Mouse (Mus musculus) MEL (cell line): ENCODE results near the gene Ephb2. TPM values are rescaled to one million over a fixed set of nuclear protein-coding genes. Genes with fewer than 3 reads are reported as not detected.
A peak's percentile ranks its signal among the peaks of the same experiment; 100 is the strongest.

ENCODE experiments used
- DNase-seq: peaks from one replicate; pipeline ENCODE4 v3.0.0; 2011; ENCODE audit warnings: low read depth, low spot score
- H3K27ac ChIP-seq: 2 replicates; pipeline ENCODE4 v1.5.1; 2012; ENCODE audit warnings: low read depth, mild to moderate bottlenecking, control low read depth, low read length, moderate library complexity; ENCODE audit not compliant: control insufficient read depth
- H3K27me3 ChIP-seq, 2 experiments: fragments of 150-350 bp in 1 of 2; sonication (generic) in 1 of 2; 2 replicates each; pipeline ENCODE4 v1.6.1; 2012; ENCODE audit warnings: low read length in 2 of 2, mild to moderate bottlenecking in 2 of 2, improper control_type of control experiment in 1 of 2, moderate library complexity in 1 of 2; ENCODE audit not compliant: insufficient read depth in 2 of 2, control insufficient read depth in 1 of 2
- H3K36me3 ChIP-seq, 2 experiments: 2 replicates each; pipeline ENCODE4 v1.6.1; 2012 to 2014; ENCODE audit warnings: low read length in 2 of 2, improper control_type of control experiment in 1 of 2, inconsistent platforms in 1 of 2, mild to moderate bottlenecking in 1 of 2; ENCODE audit not compliant: insufficient read depth in 2 of 2, control insufficient read depth in 1 of 2
- H3K4me1 ChIP-seq, 2 experiments: fragments of 150-350 bp in 1 of 2; sonication (generic) in 1 of 2; 2 replicates each; pipeline ENCODE4 v1.6.1; 2012; ENCODE audit warnings: low read length in 2 of 2, improper control_type of control experiment in 1 of 2, mild to moderate bottlenecking in 1 of 2; ENCODE audit not compliant: insufficient read depth in 2 of 2, control insufficient read depth in 1 of 2
- H3K4me3 ChIP-seq, 2 experiments: fragments of 150-350 bp in 1 of 2; sonication (generic) in 1 of 2; 2 replicates each; pipeline ENCODE4 v1.5.1; 2012; ENCODE audit warnings: low read depth in 2 of 2, low read length in 2 of 2, mild to moderate bottlenecking in 2 of 2, moderate library complexity in 2 of 2, control low read depth in 1 of 2, improper control_type of control experiment in 1 of 2; ENCODE audit not compliant: control insufficient read depth in 1 of 2, insufficient read depth in 1 of 2
- H3K79me2 ChIP-seq: 2 replicates; pipeline ENCODE4 v1.6.1; 2012; ENCODE audit warnings: mild to moderate bottlenecking, low read length, moderate library complexity; ENCODE audit not compliant: control insufficient read depth, poor library complexity, insufficient read depth
- H3K9ac ChIP-seq: 2 replicates; pipeline ENCODE4 v1.6.1; 2012; ENCODE audit warnings: low read depth, mild to moderate bottlenecking, control low read depth, low read length, moderate library complexity; ENCODE audit not compliant: control insufficient read depth, poor library complexity, severe bottlenecking
- H3K9me3 ChIP-seq: fragments of 150-350 bp; sonication (generic); replicated peaks from 2 replicates; pipeline ENCODE4 v1.6.1; 2012; ENCODE audit warnings: mild to moderate bottlenecking, low read length, improper control_type of control experiment, moderate library complexity; ENCODE audit not compliant: insufficient read depth
- CHD2 ChIP-seq: IDR thresholded peaks from 2 replicates; pipeline ENCODE4 v1.6.1; 2011; ENCODE audit warnings: low read length, improper control_type of control experiment
- CTCF ChIP-seq, 3 experiments: IDR thresholded peaks in 2 of 3; conservative IDR thresholded peaks in 1 of 3; 2 replicates each; pipeline ENCODE4 v1.5.1; 2011 to 2012; ENCODE audit warnings: low read length in 3 of 3, low read depth in 2 of 3, mild to moderate bottlenecking in 2 of 3, improper control_type of control experiment in 1 of 3, inconsistent platforms in 1 of 3, mixed read lengths in 1 of 3, moderate library complexity in 1 of 3; ENCODE audit not compliant: control insufficient read depth in 1 of 3, insufficient read depth in 1 of 3, poor library complexity in 1 of 3, severe bottlenecking in 1 of 3
- E2F4 ChIP-seq: IDR thresholded peaks from 2 replicates; pipeline ENCODE4 v1.6.1; 2011; ENCODE audit warnings: low read depth, low read length, improper control_type of control experiment, borderline replicate concordance
- ELF1 ChIP-seq: IDR thresholded peaks from 2 replicates; pipeline ENCODE4 v1.6.1; 2014; ENCODE audit warnings: low read depth, mild to moderate bottlenecking, inconsistent platforms, low read length, improper control_type of control experiment, moderate library complexity
- EP300 ChIP-seq, 2 experiments: IDR thresholded peaks; 2 replicates each; pipeline ENCODE4 v1.6.1; 2011; ENCODE audit warnings: improper control_type of control experiment in 2 of 2, low read length in 2 of 2, low read depth in 1 of 2, mild to moderate bottlenecking in 1 of 2
- GABPA ChIP-seq: IDR thresholded peaks from 2 replicates; pipeline ENCODE4 v1.6.1; 2012; ENCODE audit warnings: low read depth, mild to moderate bottlenecking, inconsistent platforms, low read length, improper control_type of control experiment, moderate library complexity
- HCFC1 ChIP-seq: IDR thresholded peaks from 2 replicates; pipeline ENCODE4 v1.6.1; 2012; ENCODE audit warnings: low read depth, mild to moderate bottlenecking, inconsistent platforms, low read length, improper control_type of control experiment, moderate library complexity
- MAX ChIP-seq: IDR thresholded peaks from 2 replicates; pipeline ENCODE4 v1.6.1; 2011; ENCODE audit warnings: low read length, improper control_type of control experiment
- MAZ ChIP-seq: IDR thresholded peaks from 2 replicates; pipeline ENCODE4 v1.6.1; 2012; ENCODE audit warnings: low read depth, mild to moderate bottlenecking, inconsistent platforms, low read length, improper control_type of control experiment
- MXI1 ChIP-seq: IDR thresholded peaks from 2 replicates; pipeline ENCODE4 v1.6.1; 2011; ENCODE audit warnings: mild to moderate bottlenecking, low read depth, low read length, improper control_type of control experiment
- MYB ChIP-seq: IDR thresholded peaks from 2 replicates; pipeline ENCODE4 v1.6.1; 2011; ENCODE audit warnings: mild to moderate bottlenecking, low read depth, low read length, improper control_type of control experiment
- NELFE ChIP-seq: IDR thresholded peaks from 2 replicates; pipeline ENCODE4 v1.6.1; 2011; ENCODE audit warnings: low read depth, low read length, improper control_type of control experiment
- NRF1 ChIP-seq: IDR thresholded peaks from 2 replicates; pipeline ENCODE4 v1.6.1; 2014; ENCODE audit warnings: low read depth, mild to moderate bottlenecking, inconsistent platforms, low read length, improper control_type of control experiment, moderate library complexity; ENCODE audit not compliant: poor library complexity, insufficient read depth, severe bottlenecking
- POLR2A ChIP-seq, 2 experiments: IDR thresholded peaks; 2 replicates each; pipeline ENCODE4 v1.6.1; 2011 to 2012; ENCODE audit warnings: low read length in 2 of 2, mild to moderate bottlenecking in 2 of 2, control low read depth in 1 of 2, improper control_type of control experiment in 1 of 2, low read depth in 1 of 2, moderate library complexity in 1 of 2; ENCODE audit not compliant: control insufficient read depth in 1 of 2, insufficient read depth in 1 of 2, poor library complexity in 1 of 2
- POLR2AphosphoS2 ChIP-seq: IDR thresholded peaks from 2 replicates; pipeline ENCODE4 v1.6.1; 2011; ENCODE audit warnings: low read length, improper control_type of control experiment
- SIN3A ChIP-seq: IDR thresholded peaks from 2 replicates; pipeline ENCODE4 v1.6.1; 2012; ENCODE audit warnings: low read length, improper control_type of control experiment, inconsistent platforms
- SMC3 ChIP-seq: IDR thresholded peaks from 2 replicates; pipeline ENCODE4 v1.6.1; 2011; ENCODE audit warnings: low read depth, low read length, improper control_type of control experiment
- TBP ChIP-seq: IDR thresholded peaks from 2 replicates; pipeline ENCODE4 v1.8.0; 2011; ENCODE audit warnings: low read depth, low read length, improper control_type of control experiment
- TCF12 ChIP-seq: IDR thresholded peaks from 2 replicates; pipeline ENCODE4 v1.6.1; 2014; ENCODE audit warnings: low read depth, mild to moderate bottlenecking, inconsistent platforms, low read length, improper control_type of control experiment, moderate library complexity
- UBTF ChIP-seq: IDR thresholded peaks from 2 replicates; pipeline ENCODE4 v1.6.1; 2012; ENCODE audit warnings: low read depth, mild to moderate bottlenecking, inconsistent platforms, low read length, improper control_type of control experiment, moderate library complexity, borderline replicate concordance; ENCODE audit not compliant: insufficient read depth
- ZMIZ1 ChIP-seq: IDR thresholded peaks from 2 replicates; pipeline ENCODE4 v1.6.1; 2012; ENCODE audit warnings: low read depth, mild to moderate bottlenecking, inconsistent platforms, low read length, improper control_type of control experiment, moderate library complexity
- ZNF384 ChIP-seq: IDR thresholded peaks from 2 replicates; pipeline ENCODE4 v1.6.1; 2012; ENCODE audit warnings: low read depth, mild to moderate bottlenecking, inconsistent platforms, low read length, improper control_type of control experiment
- polyA plus RNA-seq, 2 experiments: library from polyadenylated mRNA; stranded (reverse) in 1 of 2; unstranded in 1 of 2; fragments of >175 nt in 1 of 2; fragments of >200 nt in 1 of 2; gene quantifications; 2 replicates each; pipeline versions ENCODE4 v1.2.1 to v1.2.4; 2012; ENCODE audit warnings: low replicate concordance in 2 of 2, low read depth in 1 of 2; ENCODE audit not compliant: insufficient read length in 2 of 2, insufficient read depth in 1 of 2, missing spikeins in 1 of 2
- total RNA-seq: library from RNA; depleted of rRNA; stranded (reverse); fragments of 300-350 nt; gene quantifications from 2 replicates; pipeline ENCODE4 v1.2.3, GENCODE M21; 2012

Ephb2 gene
- total and polyA plus RNA-seq, 3 experiments, result 1.9 to 4.1 TPM; not detected in 1

DNA sequence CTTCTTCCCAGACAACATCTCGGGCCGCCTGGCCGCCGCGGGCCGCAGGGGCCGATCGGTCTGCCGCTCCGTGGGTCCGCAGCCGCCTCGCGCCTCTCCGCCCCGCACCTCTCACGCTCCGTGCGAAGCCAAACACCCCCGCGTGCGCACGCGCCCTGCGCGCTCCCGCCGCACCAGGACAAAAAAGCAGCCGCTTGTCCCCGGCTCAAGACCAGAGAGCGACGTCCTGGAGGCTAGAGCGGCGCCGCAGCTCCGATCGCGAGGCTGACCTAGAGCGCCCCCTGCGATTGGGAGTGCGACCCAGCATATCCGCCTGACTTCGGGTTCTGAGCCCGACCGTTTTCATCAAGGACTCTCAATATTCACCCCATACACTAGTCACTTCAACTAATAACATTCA lies 233.2 kb downstream of the Ephb2 start, which contains the start of gene Kdm1a:
Kdm1a (minus strand) TSS at position 156 of the 400 bp plus-strand sequence.
- Histone ChIP-seq H3K27ac (peak within 1 kb of the TSS; percentile 14; the same call in 1 of the 2 replicates), H3K9me3 (no peaks in the 10 kb centered on the region), H3K27me3 (no peaks in the 10 kb centered on the region), H3K9ac (peak within 1 kb of the TSS; percentile 89), H3K79me2 (peaks cover 36% of the 10 kb centered on the region), H3K4me1 (peaks cover 4 to 11% of the 10 kb centered on the region in 2 experiments)
- peak; percentile 96 for DNase-seq
- TF ChIP-seq TCF12 (peak; percentile 65; the same call in 1 of the 2 replicates), UBTF (no peak), ELF1 (peak; percentile 58; the same call in 1 of the 2 replicates), MYB (no peak), ZMIZ1 (peak; percentile 74), POLR2AphosphoS2 (0 out of 2 replicates have a peak, but pooled peaks have one; percentile 34), MXI1 (peak; percentile 73), E2F4 (no peak), CTCF (IDR thresholded peaks at IDR 0.05 in 2 of 3, conservative IDR thresholded peaks at IDR 0.05 in 1 of 3; ENCODE audit: control insufficient read depth in 1 of 3, insufficient read depth in 1 of 3, low read depth in 2 of 3, low read length in 3 of 3, poor library complexity in 1 of 3, severe bottlenecking in 1 of 3) (peak; percentile 60 to 96 (median 87)), ZNF384 (0 out of 2 replicates have a peak, but pooled peaks have one; percentile 16), NELFE (peak; percentile 84), MAZ (0 out of 2 replicates have a peak, but pooled peaks have one; percentile 50), EP300 (IDR thresholded peaks at IDR 0.05; ENCODE audit: low read depth in 1 of 2, low read length in 2 of 2) (peak in 1 of 2 experiments; percentile 10; a peak in 1 of 4 replicates), POLR2A (IDR thresholded peaks at IDR 0.05; ENCODE audit: control insufficient read depth in 1 of 2, insufficient read depth in 1 of 2, low read depth in 1 of 2, low read length in 2 of 2, poor library complexity in 1 of 2) (peak; percentile 77), SIN3A (peak; percentile 67), HCFC1 (peak; percentile 87), NRF1 (peak; percentile 81), MAX (peak; percentile 53), GABPA (peak; percentile 61; the same call in 1 of the 2 replicates), TBP (peak; percentile 62), SMC3 (no peak; the same call in 1 of the 2 replicates), CHD2 (no peak)
- TF ChIP-seq, all 39 proteins: peak for 17
- Histone ChIP-seq H3K4me3 (peak within 1 kb of the TSS; percentile 73 to 100), H3K36me3 (peaks cover 0 to 16% of the 10 kb centered on the region in 2 experiments; a peak in 2 of 4 replicates)
